Mouse (Mus musculus) myocyte (in vitro differentiated cells): ENCODE measurements around the gene Hsp90aa1.
A peak's percentile ranks its signal among the peaks of the same experiment; 100 is the strongest.

Source experiments
- CEBPB ChIP-seq: IDR thresholded peaks from 2 replicates; pipeline ENCODE4 v1.6.1; 2011; ENCODE audit warnings: mild to moderate bottlenecking, moderate library complexity; ENCODE audit not compliant: poor library complexity, insufficient read depth, severe bottlenecking
- MAX ChIP-seq: IDR thresholded peaks from one replicate; pipeline ENCODE4 v1.6.1; 2011; ENCODE audit warnings: low read depth, mild to moderate bottlenecking, control low read depth
- MYOG ChIP-seq, 3 experiments: IDR thresholded peaks; one replicate each; pipeline ENCODE4 v1.6.1; 2011; ENCODE audit warnings: control low read depth in 2 of 3, low read depth in 2 of 3, mild to moderate bottlenecking in 2 of 3; ENCODE audit not compliant: insufficient read length in 2 of 3, control insufficient read depth in 1 of 3, insufficient read depth in 1 of 3
- POLR2A ChIP-seq: IDR thresholded peaks from one replicate; pipeline ENCODE4 v1.6.1; 2011; ENCODE audit warnings: low read depth, mild to moderate bottlenecking, control low read depth, moderate library complexity; ENCODE audit not compliant: insufficient read length
- POLR2AphosphoS2 ChIP-seq: IDR thresholded peaks from one replicate; pipeline ENCODE4 v1.6.1; 2011; ENCODE audit warnings: low read depth, control low read depth; ENCODE audit not compliant: insufficient read length
- REST ChIP-seq: IDR thresholded peaks from one replicate; pipeline ENCODE4 v1.6.1; 2011; ENCODE audit warnings: mild to moderate bottlenecking, control low read depth, moderate library complexity; ENCODE audit not compliant: insufficient read depth, insufficient read length
- USF1 ChIP-seq: IDR thresholded peaks from one replicate; pipeline ENCODE4 v1.6.1; 2011; ENCODE audit warnings: low read depth, mild to moderate bottlenecking, control low read depth, moderate library complexity

DNA sequence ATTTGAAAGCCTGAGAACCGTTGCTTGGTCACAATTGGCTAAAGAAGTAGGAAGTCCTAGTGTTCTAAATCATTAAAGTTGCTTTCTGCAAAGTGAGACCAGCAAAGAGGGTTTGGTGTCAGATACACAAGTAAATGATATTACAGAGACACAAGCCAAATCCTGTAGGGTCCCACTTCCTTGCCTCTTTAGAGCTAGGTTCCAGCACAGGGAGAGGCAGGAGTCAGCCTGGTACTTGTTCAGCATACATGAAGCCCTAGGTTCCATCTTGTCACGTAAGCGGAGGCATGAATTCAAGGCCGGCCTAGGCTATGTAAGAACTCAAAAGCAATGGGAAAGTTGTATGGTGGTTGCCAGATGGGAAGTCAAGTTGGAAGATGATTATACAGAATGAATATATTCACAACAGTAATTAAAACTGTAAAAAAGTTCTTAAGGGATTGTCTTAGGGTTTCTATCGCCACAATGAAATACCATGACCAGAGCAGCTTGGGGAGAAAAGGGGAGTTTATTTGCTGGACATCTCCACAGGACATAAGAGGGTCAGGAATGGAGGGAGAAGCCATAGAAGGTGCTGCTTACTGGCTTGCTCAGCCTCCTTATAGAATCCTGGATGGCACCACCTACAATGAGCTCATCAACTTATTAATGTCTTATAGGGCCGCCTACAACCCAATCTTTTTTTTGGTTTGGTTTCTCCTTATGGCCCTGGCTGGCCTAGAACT, 12.4 kb downstream of the Hsp90aa1 start:
- TF ChIP-seq REST (no peak), POLR2A (peak; percentile 16), MAX (no peak), POLR2AphosphoS2 (peak; percentile 56), USF1 (no peak), MYOG (IDR thresholded peaks at IDR 0.05; ENCODE audit: control insufficient read depth in 1 of 3, insufficient read depth in 1 of 3, insufficient read length in 2 of 3, low read depth in 2 of 3) (no peak), CEBPB (no peak)
